Comparison of ENCODE assay signal across 10 mouse cellular contexts in the genomic region with DNA sequence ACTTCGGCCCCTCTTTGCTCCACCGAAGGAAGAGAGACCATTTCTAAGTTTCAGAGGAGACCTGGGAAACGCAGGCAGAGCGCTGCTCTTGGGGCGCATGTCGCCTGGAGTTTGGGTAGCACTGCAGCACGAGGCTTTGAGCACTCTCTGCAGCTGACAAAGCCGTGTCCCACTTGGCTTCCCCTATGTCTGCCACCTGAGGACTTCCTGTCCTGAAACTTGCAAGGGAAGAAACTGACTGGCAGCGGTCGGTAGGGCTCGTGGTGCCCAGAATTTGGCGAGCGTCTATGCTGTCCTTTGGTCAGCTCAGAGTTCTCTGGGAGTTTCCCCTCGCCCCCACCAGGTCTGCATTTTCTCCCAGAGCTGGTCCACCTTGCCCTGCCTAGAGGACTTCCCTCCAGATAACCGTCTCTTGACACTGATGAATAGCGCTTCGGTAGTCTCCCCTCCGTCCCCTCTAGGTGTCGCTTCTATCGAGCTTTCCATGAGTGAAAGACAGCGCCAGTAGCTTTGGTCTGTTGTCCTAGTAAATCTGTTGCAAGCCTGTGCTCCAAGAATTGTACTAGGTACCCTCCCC. TPM values are rescaled to one million over a fixed set of nuclear protein-coding genes. Genes with fewer than 3 reads are reported as not detected.
DNase-seq lines count a peak whose midpoint lies in the region; ATAC-seq lines count a peak whose summit lies in the region.
"Had no signal": no experiment of that assay in that cellular context is flagged by ENCODE, and none has a peak within 500 bp of the region (broad histone marks: within the 10 kb centered on the region; RNA-seq: fewer than 3 reads in every experiment).

No protein-coding gene starts in this region.

- H3K9ac ChIP-seq in stomach, embryonic 14.5 days (replicated peaks; ENCODE audit: low read depth, low read length): no peak overlapping the region
- H3K9ac ChIP-seq: liver, embryonic 15.5 days had no signal

- H3K4me2 ChIP-seq in stomach, embryonic 14.5 days (replicated peaks; ENCODE audit: low read depth, low read length): peak overlapping the region; percentile 96

- no peaks in the 10 kb centered on the region for H3K9me3 ChIP-seq in forebrain, embryonic 10.5 days
- H3K9me3 ChIP-seq in hindbrain, embryonic 10.5 days: no peaks in the 10 kb centered on the region
- H3K9me3 ChIP-seq in stomach, embryonic 14.5 days (ENCODE audit: control insufficient read depth, low read depth, low read length): no peaks in the 10 kb centered on the region
- H3K9me3 ChIP-seq: G1E; liver, embryonic 15.5 days had no signal

- no peaks in the 10 kb centered on the region for H3K36me3 ChIP-seq in forebrain, embryonic 10.5 days (replicated peaks)
- H3K36me3 ChIP-seq in hindbrain, embryonic 10.5 days: no peaks in the 10 kb centered on the region
- H3K36me3 ChIP-seq in stomach, embryonic 14.5 days (ENCODE audit: control insufficient read depth, insufficient read depth, low read length): no peaks in the 10 kb centered on the region
- H3K36me3 ChIP-seq: G1E; liver, embryonic 15.5 days had no signal

- peak; percentile 61 for DNase-seq in layer of hippocampus, adult 11-12 months (ENCODE audit: low spot score)
- DNase-seq in layer of hippocampus, adult 9-10 months (ENCODE audit: low spot score): no peak
- peak; percentile 54 for DNase-seq in forebrain, embryonic 10.5 days (ENCODE audit: extremely low spot score, low spot score)
- peak; percentile 65 for DNase-seq in hindbrain, embryonic 10.5 days (ENCODE audit: low spot score)
- DNase-seq in layer of hippocampus, postnatal 36 days: peak; percentile 23 to 50
- DNase-seq in lung, postnatal 25 days (ENCODE audit: low spot score): peak; percentile 34

- H3K27me3 ChIP-seq in forebrain, embryonic 10.5 days (ENCODE audit: poor library complexity, severe bottlenecking): peaks cover 79% of the 10 kb centered on the region
- peaks cover 68% of the 10 kb centered on the region for H3K27me3 ChIP-seq in hindbrain, embryonic 10.5 days (ENCODE audit: insufficient read depth, poor library complexity, severe bottlenecking)
- H3K27me3 ChIP-seq in stomach, embryonic 14.5 days (ENCODE audit: control insufficient read depth, insufficient read depth, low read length): peaks cover 25% of the 10 kb centered on the region

- peaks cover 22% of the 10 kb centered on the region for H3K4me1 ChIP-seq in forebrain, embryonic 10.5 days
- H3K4me1 ChIP-seq in hindbrain, embryonic 10.5 days (replicated peaks): peaks cover 19% of the 10 kb centered on the region
- 0 out of 2 replicates have a peak, but pooled peaks cover 2% of the 10 kb centered on the region for H3K4me1 ChIP-seq in stomach, embryonic 14.5 days (ENCODE audit: control insufficient read depth, insufficient read depth, low read length)

- no peak for ATAC-seq in stomach, embryonic 14.5 days (ENCODE audit: insufficient number of reproducible peaks, insufficient read depth, low FRiP score, low read depth)
- ATAC-seq in megakaryocyte-erythroid progenitor cell, adult 5-6 weeks (replicated peaks; ENCODE audit: low FRiP score, low TSS enrichment, poor library complexity, severe bottlenecking): no peak

- H3K4me3 ChIP-seq in forebrain, embryonic 10.5 days: peak overlapping the region; percentile 70
- peak overlapping the region; percentile 64 for H3K4me3 ChIP-seq in hindbrain, embryonic 10.5 days
- peak overlapping the region; percentile 36 for H3K4me3 ChIP-seq in stomach, embryonic 14.5 days (ENCODE audit: low read depth, low read length)

- WGBS in forebrain, embryonic 10.5 days: 3% methylated on average over 21 of the region's 21 CpGs
- 2% methylated on average over 21 of the region's 21 CpGs for WGBS in hindbrain, embryonic 10.5 days
- WGBS in stomach, embryonic 14.5 days: 2% methylated on average over 21 of the region's 21 CpGs

- no peak overlapping the region for H3K27ac ChIP-seq in forebrain, embryonic 10.5 days
- H3K27ac ChIP-seq in hindbrain, embryonic 10.5 days: no peak overlapping the region
- no peak overlapping the region for H3K27ac ChIP-seq in stomach, embryonic 14.5 days (ENCODE audit: low read length)
- H3K27ac ChIP-seq: liver, embryonic 15.5 days had no signal

RNA-seq across cellular contexts. Expression of gene Fstl4, which starts 1.3 kb away (rescaled TPM):
- polyA plus RNA-seq in forebrain, embryonic 10.5 days (2016; fragmentation: Nextera tagmentation; extraction: Ambion mirVana): 0.43 and 0.60 TPM in 2 replicates
- 1.7 and 2.6 TPM in 2 replicates for polyA plus RNA-seq in hindbrain, embryonic 10.5 days (2016; fragmentation: Nextera tagmentation; extraction: Ambion mirVana)
- 10 to 100 TPM; 13.3 to 14.1 TPM for total RNA-seq in layer of hippocampus, postnatal 36 days (2021)
- 1.7 TPM in 2 replicates for polyA plus RNA-seq in stomach, embryonic 14.5 days (2014; fragmentation: Nextera tagmentation; extraction: Ambion mirVana)
- 0.49 TPM in 1 of 2 replicates, not detected in the other for total RNA-seq in megakaryocyte-erythroid progenitor cell, adult 5-6 weeks (2014; fragmentation: Nextera tagmentation)
- total RNA-seq in megakaryocyte-erythroid progenitor cell, adult 5-6 weeks (2017): 0.19 TPM in 1 of 2 replicates, not detected in the other
- polyA plus RNA-seq: G1E had no signal
